In the genomic region with DNA sequence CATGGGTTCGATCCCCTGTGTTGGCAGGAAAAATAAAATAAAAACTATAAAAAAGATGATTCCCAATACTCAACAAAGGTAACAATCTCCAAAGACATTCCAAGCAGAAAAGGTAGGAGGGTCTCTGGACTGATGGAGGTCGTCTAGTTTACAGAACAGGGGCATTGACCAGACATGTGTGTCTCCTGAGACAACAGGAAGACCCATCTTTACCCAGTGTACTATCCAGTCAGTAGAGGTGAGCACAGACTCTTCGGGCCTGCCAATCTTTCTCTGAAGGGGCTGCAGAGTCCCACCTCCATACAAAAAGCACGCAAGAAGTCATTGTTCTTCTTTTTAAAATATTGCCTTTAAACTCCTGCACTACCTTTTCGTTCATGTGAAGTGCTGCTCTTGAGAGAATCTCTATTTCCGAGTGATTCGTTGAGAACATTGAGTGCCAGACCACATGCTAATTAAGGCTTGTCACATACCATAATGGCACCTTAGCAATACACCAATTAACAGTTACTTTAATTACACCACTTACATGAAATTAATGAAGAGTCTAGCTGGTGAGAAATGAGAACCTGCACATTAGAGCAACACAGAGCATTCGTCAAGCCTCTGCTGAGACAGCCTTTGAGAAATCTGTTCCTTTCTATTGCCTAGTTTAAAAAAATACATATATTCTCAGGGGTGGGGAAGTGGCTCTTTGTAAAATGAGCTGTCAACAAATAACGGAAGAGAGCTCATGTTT, we compare ENCODE assay signal across 26 mouse cellular contexts.
DNase-seq lines count a peak whose midpoint lies in the region; ATAC-seq lines count a peak whose summit lies in the region.
"Had no signal": no experiment of that assay in that cellular context is flagged by ENCODE, and none has a peak within 500 bp of the region (broad histone marks: within the 10 kb centered on the region; RNA-seq: fewer than 3 reads in every experiment).

No protein-coding gene starts in this region.

- H3K4me1 ChIP-seq in hindbrain, embryonic 16.5 days (ENCODE audit: control insufficient read depth, insufficient read depth, low read depth, low read length): no peaks in the 10 kb centered on the region
- 0 out of 2 replicates have a peak, but pooled peaks cover 2% of the 10 kb centered on the region for H3K4me1 ChIP-seq in hindbrain, embryonic 12.5 days
- H3K4me1 ChIP-seq in forebrain, embryonic 11.5 days (replicated peaks; ENCODE audit: control insufficient read depth, insufficient read depth, low read length): no peaks in the 10 kb centered on the region; the same call in 1 of the 2 replicates
- H3K4me1 ChIP-seq in forebrain, embryonic 16.5 days (replicated peaks; ENCODE audit: control insufficient read depth, insufficient read depth, low read length): peaks cover 4% of the 10 kb centered on the region
- H3K4me1 ChIP-seq in embryonic facial prominence, embryonic 10.5 days: no peaks in the 10 kb centered on the region
- H3K4me1 ChIP-seq: heart, embryonic 12.5 days; limb, embryonic 12.5 days; liver, embryonic 15.5 days; midbrain, embryonic 10.5 days; midbrain, embryonic 15.5 days had no signal

- no peaks in the 10 kb centered on the region for H3K27me3 ChIP-seq in hindbrain, embryonic 16.5 days (replicated peaks; ENCODE audit: control insufficient read depth, insufficient read depth, low read length)
- no peaks in the 10 kb centered on the region for H3K27me3 ChIP-seq in hindbrain, embryonic 12.5 days
- no peaks in the 10 kb centered on the region for H3K27me3 ChIP-seq in forebrain, embryonic 11.5 days (ENCODE audit: control insufficient read depth, insufficient read depth, low read length)
- no peaks in the 10 kb centered on the region for H3K27me3 ChIP-seq in forebrain, embryonic 16.5 days (replicated peaks; ENCODE audit: control insufficient read depth, insufficient read depth, low read length)
- H3K27me3 ChIP-seq in embryonic facial prominence, embryonic 10.5 days (replicated peaks; ENCODE audit: low read depth, poor library complexity, severe bottlenecking): no peaks in the 10 kb centered on the region
- H3K27me3 ChIP-seq: heart, embryonic 12.5 days; limb, embryonic 12.5 days; liver, embryonic 15.5 days; midbrain, embryonic 15.5 days had no signal

- 68% methylated on average over 9 of the region's 9 CpGs for WGBS in hindbrain, embryonic 16.5 days
- 83% methylated on average over 9 of the region's 9 CpGs for WGBS in hindbrain, embryonic 12.5 days
- 66% methylated on average over 9 of the region's 9 CpGs for WGBS in forebrain, embryonic 11.5 days
- 35% methylated on average over 9 of the region's 9 CpGs for WGBS in forebrain, embryonic 16.5 days
- 85% methylated on average over 9 of the region's 9 CpGs for WGBS in embryonic facial prominence, embryonic 10.5 days

- no peaks in the 10 kb centered on the region for H3K9me3 ChIP-seq in hindbrain, embryonic 16.5 days (ENCODE audit: control insufficient read depth, low read length)
- no peaks in the 10 kb centered on the region for H3K9me3 ChIP-seq in hindbrain, embryonic 12.5 days (replicated peaks)
- no peaks in the 10 kb centered on the region for H3K9me3 ChIP-seq in forebrain, embryonic 11.5 days (ENCODE audit: control insufficient read depth, low read length)
- no peaks in the 10 kb centered on the region for H3K9me3 ChIP-seq in forebrain, embryonic 16.5 days (ENCODE audit: control insufficient read depth, low read length)
- H3K9me3 ChIP-seq in embryonic facial prominence, embryonic 10.5 days: no peaks in the 10 kb centered on the region
- H3K9me3 ChIP-seq: G1E; heart, embryonic 12.5 days; limb, embryonic 12.5 days; liver, embryonic 15.5 days; midbrain, embryonic 10.5 days; midbrain, embryonic 15.5 days had no signal

- H3K4me3 ChIP-seq in hindbrain, embryonic 16.5 days (ENCODE audit: low read length): no peak overlapping the region
- H3K4me3 ChIP-seq in hindbrain, embryonic 12.5 days: no peak overlapping the region
- no peak overlapping the region for H3K4me3 ChIP-seq in forebrain, embryonic 11.5 days (ENCODE audit: low read depth, low read length)
- H3K4me3 ChIP-seq in forebrain, embryonic 16.5 days (replicated peaks; ENCODE audit: low read length): no peak overlapping the region
- H3K4me3 ChIP-seq in embryonic facial prominence, embryonic 10.5 days: no peak overlapping the region
- H3K4me3 ChIP-seq: erythroblast, embryonic 14.5 days; heart, embryonic 12.5 days; limb, embryonic 12.5 days; liver, embryonic 15.5 days; midbrain, embryonic 10.5 days; midbrain, embryonic 15.5 days had no signal

- DNase-seq in forebrain, embryonic 11.5 days (ENCODE audit: low spot score): no peak
- DNase-seq in kidney, postnatal 25 days: no peak
- no peak for DNase-seq in adrenal gland, adult 2 months
- no peak for DNase-seq in embryonic facial prominence, embryonic 10.5 days (ENCODE audit: low spot score)
- DNase-seq: adrenal gland, postnatal 10 days; cerebellum, adult 11-12 months; cerebellum, postnatal 10 days; gastrocnemius, postnatal 25 days; heart, adult 11 months; heart, postnatal 4 days; kidney, adult 9 months; kidney, postnatal 14 days; lung, embryonic 14.5 days; lung, postnatal 14 days; thymus, postnatal 14 days had no signal

- no peak overlapping the region for H3K9ac ChIP-seq in hindbrain, embryonic 16.5 days (ENCODE audit: low read depth, low read length)
- H3K9ac ChIP-seq in hindbrain, embryonic 12.5 days: no peak overlapping the region
- no peak overlapping the region for H3K9ac ChIP-seq in forebrain, embryonic 11.5 days (ENCODE audit: low read length)
- no peak overlapping the region for H3K9ac ChIP-seq in forebrain, embryonic 16.5 days (replicated peaks; ENCODE audit: low read depth, low read length)
- H3K9ac ChIP-seq: heart, embryonic 12.5 days; limb, embryonic 12.5 days; liver, embryonic 15.5 days; lung, embryonic 14.5 days; midbrain, embryonic 15.5 days had no signal

- no peak overlapping the region for H3K4me2 ChIP-seq in hindbrain, embryonic 16.5 days (ENCODE audit: low read length)
- H3K4me2 ChIP-seq in hindbrain, embryonic 12.5 days (replicated peaks): no peak overlapping the region
- H3K4me2 ChIP-seq in forebrain, embryonic 11.5 days (ENCODE audit: low read depth, low read length, severe bottlenecking): no peak overlapping the region
- no peak overlapping the region for H3K4me2 ChIP-seq in forebrain, embryonic 16.5 days (ENCODE audit: low read length)
- H3K4me2 ChIP-seq: heart, embryonic 12.5 days; limb, embryonic 12.5 days; liver, embryonic 15.5 days; lung, embryonic 14.5 days; midbrain, embryonic 15.5 days had no signal

- no peak overlapping the region for H3K27ac ChIP-seq in hindbrain, embryonic 16.5 days (ENCODE audit: low read depth, low read length)
- H3K27ac ChIP-seq in hindbrain, embryonic 12.5 days: no peak overlapping the region
- H3K27ac ChIP-seq in forebrain, embryonic 11.5 days (ENCODE audit: low read depth, low read length): no peak overlapping the region
- H3K27ac ChIP-seq in forebrain, embryonic 16.5 days (ENCODE audit: low read length): peak overlapping the region; percentile 35; the same call in 1 of the 2 replicates
- H3K27ac ChIP-seq in embryonic facial prominence, embryonic 10.5 days (replicated peaks): no peak overlapping the region
- H3K27ac ChIP-seq: limb, embryonic 12.5 days; liver, embryonic 15.5 days; midbrain, embryonic 10.5 days; midbrain, embryonic 15.5 days had no signal

- ATAC-seq in hindbrain, embryonic 16.5 days: peak; percentile 73; the same call in 1 of the 2 replicates
- no peak for ATAC-seq in hindbrain, embryonic 12.5 days (ENCODE audit: low FRiP score)
- peak; percentile 63 for ATAC-seq in forebrain, embryonic 11.5 days (replicated peaks; ENCODE audit: low FRiP score)
- ATAC-seq in forebrain, embryonic 16.5 days: peak; percentile 86
- ATAC-seq: intestine, postnatal 0 days; midbrain, embryonic 15.5 days had no signal

- no peaks in the 10 kb centered on the region for H3K36me3 ChIP-seq in hindbrain, embryonic 16.5 days (ENCODE audit: control insufficient read depth, insufficient read depth, low read length)
- no peaks in the 10 kb centered on the region for H3K36me3 ChIP-seq in hindbrain, embryonic 12.5 days
- no peaks in the 10 kb centered on the region for H3K36me3 ChIP-seq in forebrain, embryonic 11.5 days (ENCODE audit: control insufficient read depth, insufficient read depth, low read length)
- H3K36me3 ChIP-seq in forebrain, embryonic 16.5 days (ENCODE audit: control insufficient read depth, insufficient read depth): no peaks in the 10 kb centered on the region
- H3K36me3 ChIP-seq in embryonic facial prominence, embryonic 10.5 days (replicated peaks): no peaks in the 10 kb centered on the region
- H3K36me3 ChIP-seq: G1E; heart, embryonic 12.5 days; limb, embryonic 12.5 days; liver, embryonic 15.5 days; midbrain, embryonic 10.5 days; midbrain, embryonic 15.5 days had no signal
